Mouse (Mus musculus) frontal cortex, postnatal 36 days (tissue): ENCODE data around the gene Zcchc3.
"Not testable (repeated sequence)": the region's sequence is repeated elsewhere in the genome, so short reads cannot be mapped to it uniquely, and the experiment has no call there.

Experiments used
- DNase-seq, 2 experiments: peaks; one replicate each; pipeline ENCODE4 v3.0.0; 2022; ENCODE audit warnings: low spot score in 2 of 2

Zcchc3 gene

DNA sequence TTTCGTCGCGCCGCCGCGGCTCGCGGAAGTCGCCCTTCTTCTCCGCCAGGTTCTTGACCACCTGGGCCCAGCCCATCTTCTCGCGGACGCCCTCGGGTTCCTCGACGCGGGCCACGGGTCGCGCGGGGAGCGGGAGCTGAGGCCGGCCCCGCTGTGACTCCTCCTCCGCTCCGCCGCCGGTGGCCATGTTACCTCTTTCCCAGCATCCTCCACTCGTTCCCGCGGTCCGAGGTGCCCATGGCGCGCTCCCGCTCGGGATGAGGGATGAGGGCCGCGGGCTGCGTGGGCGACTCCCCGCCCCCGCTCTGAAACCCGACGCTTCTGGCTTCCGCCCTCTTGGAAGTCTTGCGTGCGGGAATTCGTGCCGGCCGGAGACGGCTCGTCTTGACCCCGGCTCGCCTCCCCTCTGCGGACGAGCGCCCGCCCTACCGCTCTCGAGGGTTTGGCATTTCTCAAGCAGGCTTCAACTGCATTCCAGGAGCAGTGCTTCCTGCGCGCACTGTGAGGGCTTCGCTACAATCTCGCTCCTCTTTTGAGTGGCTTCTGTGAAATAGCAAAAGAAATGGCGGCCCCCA is at the start of gene Zcchc3:
Gene Zcchc3 (minus strand): TSS at position 437 of the 575 bp plus-strand sequence.
- peak; percentile 87 to 90 for DNase-seq

DNA sequence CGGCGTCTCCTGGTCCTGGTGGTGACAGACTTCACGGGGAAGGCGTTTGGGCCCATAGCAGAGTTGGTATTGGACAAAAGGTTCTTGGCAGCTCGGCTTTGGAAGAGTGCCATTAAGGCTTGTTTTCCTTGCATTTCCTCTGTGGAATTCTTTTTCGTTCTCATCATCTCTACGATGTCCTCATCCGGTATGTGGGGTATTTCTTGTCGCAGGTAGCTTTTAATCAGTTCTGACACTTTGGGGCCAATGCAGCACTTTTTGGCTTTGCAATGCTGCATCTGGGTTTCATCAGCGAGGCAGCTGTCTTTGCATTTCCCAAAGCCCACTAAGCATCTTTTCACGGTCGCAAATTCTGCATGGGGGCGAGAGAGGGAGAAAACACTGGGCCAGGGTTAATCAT is 44.4 kb upstream of the Zcchc3 start:
- DNase-seq, result no peak

DNA sequence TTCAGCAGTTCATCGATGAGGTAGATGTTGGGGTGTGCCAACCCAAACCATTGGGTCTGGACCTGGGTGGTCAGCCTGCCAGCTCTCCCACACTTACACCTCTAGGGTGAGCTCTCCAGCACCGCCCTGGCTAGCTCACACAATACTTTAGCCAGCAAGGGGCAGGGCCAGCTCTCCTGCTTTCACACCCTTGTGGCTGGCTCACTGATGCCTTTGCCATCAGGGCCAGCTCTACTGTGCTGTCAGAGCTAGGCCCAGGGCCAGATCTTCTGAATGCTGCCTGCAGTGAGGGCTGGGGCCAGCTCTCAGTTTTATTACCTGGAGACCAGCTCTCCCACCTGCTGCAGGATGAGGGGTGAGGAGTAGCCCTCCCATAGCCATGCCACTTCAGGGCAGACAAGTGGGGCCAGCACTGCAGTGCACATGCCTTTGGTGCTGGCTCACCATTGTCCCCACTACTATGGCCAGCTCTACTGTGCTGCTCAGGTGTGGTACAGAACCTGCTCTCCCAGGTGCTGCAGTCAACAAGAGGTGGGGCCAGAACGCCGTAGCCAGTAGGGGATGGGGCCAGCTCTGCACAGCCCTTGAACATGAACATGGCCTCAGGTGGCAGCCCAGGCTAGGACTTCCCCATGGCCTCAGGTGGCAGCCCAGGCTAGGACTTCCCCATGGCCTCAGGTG is 37.4 kb upstream of the Zcchc3 start:
- DNase-seq, result no peak

DNA sequence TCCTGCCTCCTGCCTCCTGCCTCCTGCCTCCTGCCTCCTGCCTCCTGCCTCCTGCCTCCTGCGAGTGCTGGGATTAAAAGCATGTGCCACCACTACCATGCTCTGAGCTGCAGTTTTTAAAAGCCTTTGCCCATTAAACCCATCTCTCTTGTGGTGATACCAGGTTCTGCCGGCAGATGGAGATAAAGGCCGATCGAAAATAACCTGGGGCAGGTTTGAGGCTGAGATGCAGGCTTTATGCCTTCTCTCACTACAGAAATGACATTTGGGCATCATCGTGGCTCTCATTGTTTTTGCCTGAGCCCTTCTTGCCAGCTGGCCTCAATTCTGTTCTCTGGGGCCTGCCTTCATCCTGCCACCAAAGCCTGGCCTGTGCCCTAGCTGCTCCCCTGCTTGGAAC is 35.4 kb upstream of the Zcchc3 start:
- peak; percentile 69 to 82 for DNase-seq

DNA sequence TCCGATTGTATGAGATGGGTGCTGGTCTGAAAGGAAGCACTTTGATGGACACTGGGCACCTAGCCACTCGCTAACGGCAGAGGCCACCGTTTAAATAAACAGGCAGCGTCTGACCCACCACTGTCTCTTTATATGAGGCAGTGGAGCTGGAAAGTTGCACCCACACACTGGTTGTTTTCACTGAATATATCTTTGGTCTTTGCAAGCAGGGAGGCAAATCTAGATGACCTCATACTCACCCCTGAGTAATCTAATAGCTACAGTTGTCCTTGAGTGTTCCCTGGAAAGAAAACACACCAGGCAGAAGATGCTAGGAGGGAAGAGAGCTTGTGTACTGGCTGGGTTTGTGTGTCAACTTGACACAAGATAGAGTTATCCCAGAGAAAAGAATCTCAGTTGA is 32.6 kb upstream of the Zcchc3 start:
- no peak for DNase-seq

DNA sequence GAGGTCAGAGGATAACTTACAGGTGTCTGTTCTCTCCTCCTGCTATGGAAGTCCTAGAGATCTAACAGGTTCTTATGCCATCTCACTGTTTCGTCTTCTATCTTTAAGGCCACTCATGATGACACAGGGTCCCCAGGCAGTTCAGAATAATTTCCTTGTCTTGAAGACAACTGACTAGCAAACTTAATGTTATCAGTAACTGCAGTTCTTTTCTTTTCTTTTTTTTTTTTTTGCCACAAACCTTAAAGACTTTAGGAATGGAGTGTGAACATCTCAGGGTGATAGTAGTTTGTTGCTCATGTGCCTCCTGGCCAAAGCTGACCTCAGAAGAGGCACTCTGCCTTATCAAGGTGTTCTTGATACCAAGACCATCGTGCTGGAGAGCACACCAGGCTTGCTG is 31.8 kb upstream of the Zcchc3 start:
- no peak for DNase-seq

DNA sequence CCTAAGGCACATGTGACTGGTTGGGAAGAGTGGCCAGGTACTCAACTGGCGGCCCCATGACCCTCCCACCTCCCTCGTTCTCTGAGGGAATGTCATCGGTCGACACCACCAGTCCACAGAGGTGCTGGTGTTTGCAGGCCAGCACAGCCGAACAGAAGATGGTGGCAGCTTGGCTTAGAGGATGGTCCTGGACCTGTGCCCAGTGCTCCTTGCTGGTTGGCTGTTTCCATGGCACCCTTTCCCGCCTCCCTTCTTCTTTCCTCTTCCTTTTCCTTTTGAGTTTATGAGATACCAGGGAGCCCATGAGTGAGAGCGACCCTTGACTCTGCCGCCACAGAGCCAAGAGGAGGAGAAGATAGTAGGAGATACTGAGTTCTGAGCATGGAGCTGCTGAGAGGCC is 28.5 kb upstream of the Zcchc3 start:
- DNase-seq, result no peak

DNA sequence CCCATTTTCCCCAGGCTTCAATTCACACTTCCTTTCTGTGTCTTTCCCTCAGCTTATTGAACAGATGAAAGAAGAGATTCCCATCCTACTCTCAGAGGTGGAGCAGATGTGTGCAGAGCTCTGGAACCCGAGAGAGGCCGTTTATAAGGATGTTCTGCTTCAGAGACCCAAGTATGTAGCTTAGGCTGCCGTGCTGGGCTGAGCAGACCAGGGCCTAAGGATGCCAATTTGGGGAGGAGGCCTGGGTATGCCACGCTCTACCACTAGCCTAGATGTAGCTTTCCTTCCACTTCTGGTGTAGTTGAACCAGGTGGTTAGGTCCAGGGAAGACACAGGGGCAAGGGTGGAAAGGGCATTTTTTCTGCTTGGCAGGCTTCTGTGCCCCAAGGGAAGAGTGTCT is 27.5 kb upstream of the Zcchc3 start:
- DNase-seq, result no peak

DNA sequence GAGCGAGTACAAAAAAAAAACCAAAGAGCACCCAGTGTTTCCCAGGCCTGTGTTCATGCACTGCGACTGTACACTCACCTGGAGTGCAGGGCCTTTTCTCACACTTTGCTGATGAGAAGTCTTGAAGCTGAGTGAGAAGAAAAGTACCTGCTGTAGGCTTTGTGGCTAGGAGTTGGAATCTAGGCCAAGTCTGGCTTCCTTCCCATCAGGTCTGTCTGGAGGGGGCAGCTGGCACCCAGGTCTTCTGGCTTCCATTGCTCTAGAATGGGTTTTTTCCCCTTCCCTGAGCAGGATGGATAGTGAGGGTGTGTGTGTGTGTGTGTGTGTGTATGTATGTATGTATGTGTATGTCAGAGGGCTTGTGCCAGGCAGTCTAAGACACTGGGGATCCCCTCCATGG is 25.0 kb upstream of the Zcchc3 start:
- DNase-seq, result no peak

DNA sequence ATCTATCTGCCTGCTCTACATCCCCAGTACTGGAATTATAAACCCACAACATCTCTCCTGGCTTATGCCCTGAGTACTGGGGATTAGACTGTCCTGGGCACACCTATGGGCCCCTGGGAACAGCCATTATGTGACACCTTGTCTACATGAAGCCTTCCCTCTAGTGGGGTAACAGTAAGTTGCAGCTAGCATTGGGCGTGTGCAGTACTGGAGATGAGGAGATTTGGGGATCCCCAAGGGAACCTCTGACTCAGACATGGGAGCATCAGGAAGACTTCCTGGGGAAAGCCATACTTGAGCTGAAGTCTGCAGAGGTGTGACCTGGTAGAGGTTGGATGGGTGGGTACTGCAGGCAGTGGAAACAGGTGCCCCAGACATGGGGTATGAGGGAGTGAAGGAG is 24.1 kb upstream of the Zcchc3 start:
- no peak for DNase-seq

DNA sequence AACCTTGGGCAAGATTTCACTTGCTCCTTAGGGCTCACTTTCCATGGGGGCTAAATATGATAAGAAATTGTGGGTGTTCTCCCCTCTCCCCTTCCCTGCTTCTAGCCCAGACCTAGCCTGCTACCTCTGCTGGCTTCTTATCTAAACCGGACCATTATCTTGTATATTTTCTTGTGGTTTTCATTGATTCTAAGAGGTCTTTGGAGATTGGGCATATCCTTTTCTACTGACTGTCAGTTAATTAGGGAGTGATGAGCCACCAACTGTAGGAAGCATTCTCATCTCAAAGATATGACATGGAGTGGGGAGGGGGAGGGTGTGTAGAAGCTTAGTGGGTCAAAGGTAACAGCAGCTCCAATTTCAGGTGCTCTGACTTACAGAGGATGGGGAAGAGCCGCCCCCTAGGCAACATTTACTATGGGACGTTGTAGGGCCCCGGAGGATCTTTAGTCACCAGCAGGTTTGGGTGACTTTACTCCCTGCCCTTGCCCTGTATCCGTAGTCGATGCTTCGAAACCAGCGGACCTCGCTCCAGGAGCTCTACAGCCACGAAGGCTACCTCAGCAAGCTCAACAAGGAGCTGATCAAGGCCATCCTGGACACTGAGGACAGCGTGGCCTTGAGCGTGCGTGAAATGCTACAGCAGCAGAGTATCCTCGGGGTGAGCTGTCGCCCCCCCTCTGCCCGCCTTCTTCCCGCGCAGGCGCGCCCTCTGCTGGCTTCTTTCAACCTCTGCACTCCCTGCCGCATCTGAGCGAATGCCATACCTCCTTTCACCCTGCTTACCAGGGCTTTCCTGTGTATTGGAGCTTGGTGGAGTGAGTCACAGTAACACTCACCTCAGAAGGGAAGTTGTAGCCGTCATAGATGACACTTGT is 22.4 kb upstream of the Zcchc3 start:
- peak; percentile 86 for DNase-seq

DNA sequence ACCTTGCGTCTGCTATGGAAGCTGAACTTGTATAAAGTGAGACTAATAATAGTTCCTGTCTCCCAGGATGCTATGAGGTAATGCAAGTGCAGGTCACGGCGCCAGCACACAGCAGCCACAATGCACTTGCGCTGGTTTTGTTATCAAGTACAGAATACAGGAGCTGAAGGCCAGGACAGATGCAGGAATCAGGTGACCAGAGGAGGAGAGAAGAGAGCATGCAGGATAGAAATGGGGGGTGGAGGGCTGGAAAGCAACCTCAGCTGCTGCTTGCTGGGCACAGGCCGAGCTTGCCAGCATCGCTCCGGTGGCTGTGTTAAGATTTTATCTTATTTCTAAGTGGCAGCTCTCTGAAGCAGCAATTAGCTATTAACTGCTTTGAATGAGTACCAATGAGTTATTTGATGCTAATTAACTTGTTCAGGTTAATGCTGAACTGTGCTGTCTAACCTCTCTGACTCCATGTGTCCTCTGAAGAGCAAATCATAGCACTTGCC is 21.6 kb upstream of the Zcchc3 start:
- no peak for DNase-seq

DNA sequence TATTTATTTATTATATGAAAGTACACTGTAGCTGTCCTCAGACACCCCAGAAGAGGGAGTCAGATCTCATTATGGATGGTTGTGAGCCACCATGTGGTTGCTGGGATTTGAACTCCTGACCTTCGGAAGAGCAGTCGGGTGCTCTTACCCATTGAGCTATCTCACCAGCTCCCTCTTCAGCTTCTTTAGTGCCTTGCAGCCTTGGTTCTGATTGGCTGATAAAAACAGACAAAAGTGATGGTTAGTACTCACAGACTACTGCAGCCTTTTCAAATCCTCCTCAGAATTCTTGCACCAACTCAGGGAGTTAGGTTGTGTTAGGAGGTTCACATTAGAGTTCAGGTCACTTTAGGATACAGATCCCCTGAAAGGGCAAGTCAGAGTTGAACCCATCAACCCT is 13.7 kb upstream of the Zcchc3 start:
- DNase-seq, result not testable (repeated sequence)

DNA sequence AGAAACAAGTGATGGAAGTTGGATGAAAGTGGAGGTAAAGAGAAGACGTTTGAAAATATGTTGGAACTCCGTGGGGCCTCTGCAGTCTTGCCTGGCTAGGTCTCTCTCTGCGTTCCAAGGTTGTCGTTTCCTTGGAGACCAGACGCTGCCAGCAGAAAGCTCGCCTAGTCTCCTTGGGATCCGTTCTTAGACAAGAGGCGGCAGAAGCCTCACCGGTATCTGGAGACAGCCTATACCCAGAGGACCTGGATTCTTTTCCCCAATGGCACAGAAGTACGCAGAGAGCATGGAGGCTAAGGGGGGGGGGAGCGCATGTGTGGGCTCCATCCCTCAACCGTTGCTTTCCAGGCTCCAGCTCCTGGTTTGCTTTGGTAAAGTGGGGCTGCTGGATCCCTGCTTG is 12.7 kb upstream of the Zcchc3 start:
- peak in 1 of 2 experiments; percentile 52 for DNase-seq

DNA sequence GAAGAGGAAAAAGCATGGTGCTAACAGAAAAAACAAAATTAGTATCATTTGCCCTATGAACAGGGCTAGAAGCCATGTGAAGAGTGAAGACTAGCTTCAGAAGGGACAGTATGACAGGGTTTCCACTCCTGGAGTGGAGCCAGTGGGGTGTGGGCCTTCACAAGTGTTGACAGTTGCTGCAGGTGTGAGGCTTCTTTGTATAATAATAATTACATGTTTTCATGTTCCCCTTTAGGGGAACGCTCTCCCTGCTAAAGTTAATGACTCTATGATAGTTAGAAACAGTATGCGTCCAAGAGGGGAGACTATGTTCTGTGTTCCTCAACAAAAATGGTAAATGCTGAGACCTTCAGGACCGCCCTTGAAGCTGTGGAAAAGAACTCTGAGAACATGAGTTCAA is 959 bp upstream of the Zcchc3 start:
- DNase-seq, result no peak

DNA sequence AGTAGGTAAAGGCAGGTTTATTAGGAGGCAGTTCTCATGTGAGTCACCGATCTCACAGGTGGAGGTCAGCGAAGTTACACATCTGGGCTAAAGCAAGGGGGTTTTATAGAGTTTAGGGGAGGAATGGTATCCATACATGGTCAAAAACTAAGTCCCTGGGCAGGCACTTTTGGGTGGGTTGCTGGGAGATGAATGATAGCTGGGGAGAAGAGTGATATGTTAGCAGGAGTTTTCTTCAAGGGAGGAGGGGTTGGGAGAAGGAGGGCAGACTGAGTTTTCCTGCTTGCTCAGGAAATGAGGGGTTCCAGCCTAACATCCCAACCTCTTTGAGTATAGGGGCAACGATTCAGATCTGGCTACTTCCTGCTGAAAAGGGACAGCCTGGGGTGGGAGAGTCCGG is 460 bp upstream of the Zcchc3 start, which contains the start of gene 6820408C15Rik:
Gene 6820408C15Rik (plus strand): TSS at position 301 of the 400 bp plus-strand sequence.
- no peak for DNase-seq

DNA sequence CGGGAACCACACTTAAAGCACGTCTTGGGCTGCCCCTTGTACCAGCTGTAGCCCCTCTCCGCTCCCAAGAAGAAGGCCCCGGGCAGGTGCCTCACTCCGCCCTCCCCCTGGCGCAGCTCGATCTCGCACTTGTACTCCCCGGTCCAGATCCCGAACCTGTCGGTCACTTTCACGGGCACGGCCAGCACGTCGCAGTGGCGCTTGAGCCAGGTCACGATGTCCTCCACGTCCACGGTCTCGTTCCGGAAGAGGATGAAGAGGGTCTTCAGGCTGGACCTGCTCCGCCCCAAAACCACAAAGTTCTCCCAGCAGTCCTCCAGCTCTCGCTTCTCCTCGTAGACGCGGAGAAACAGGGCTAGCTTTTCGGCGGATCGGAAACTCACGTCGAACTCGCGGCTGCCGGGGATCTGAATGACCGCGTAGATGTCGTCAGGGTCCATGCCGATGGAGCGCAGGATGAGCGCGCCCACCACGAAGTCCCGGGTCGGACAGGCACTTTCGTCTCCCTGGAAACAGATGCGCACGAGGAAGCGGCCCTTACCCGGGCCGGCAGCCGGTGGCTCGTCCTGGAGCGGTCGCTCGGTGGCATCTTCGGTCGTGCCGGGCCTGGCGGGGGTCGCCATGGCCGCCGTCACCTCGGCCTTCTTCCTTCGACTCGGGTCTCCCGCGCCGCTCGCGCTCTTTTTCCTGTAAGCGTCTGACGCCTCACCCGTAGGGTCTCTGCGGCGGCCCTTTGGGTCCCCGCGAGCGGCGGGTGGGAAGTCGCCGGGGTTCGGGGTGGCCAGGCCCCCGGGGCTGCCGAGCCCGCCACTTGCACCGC is 852 bp downstream of the Zcchc3 start:
- no peak for DNase-seq

DNA sequence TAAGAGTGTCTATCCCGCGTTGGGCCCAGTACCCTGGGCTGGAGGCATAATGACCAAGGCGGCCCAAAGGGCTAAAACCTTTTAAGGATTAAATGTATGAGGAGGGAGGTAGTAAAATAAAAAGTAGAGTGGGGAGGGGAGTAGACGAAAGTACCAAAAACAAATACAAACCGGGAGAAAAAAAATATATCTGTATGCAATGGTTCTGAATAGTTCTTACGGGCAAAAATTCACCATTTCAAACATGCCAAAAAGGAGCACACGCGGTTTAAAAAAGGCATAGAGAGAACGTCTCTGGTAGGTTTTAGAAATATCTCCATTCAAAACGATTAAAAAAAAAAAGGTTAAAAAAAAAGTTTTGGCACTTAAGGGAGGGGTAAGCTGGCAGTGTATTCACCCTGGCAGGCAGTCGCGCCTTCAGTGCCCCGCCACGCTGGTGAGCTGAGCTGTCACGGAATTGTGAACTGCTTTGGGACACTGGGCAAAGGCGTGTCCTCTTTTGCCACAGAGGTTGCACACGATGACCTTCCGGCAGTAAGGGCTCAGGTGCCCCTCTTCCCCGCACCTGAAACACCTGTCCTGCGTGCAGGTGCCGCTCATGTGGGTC is 1.6 kb downstream of the Zcchc3 start:
- no peak for DNase-seq

DNA sequence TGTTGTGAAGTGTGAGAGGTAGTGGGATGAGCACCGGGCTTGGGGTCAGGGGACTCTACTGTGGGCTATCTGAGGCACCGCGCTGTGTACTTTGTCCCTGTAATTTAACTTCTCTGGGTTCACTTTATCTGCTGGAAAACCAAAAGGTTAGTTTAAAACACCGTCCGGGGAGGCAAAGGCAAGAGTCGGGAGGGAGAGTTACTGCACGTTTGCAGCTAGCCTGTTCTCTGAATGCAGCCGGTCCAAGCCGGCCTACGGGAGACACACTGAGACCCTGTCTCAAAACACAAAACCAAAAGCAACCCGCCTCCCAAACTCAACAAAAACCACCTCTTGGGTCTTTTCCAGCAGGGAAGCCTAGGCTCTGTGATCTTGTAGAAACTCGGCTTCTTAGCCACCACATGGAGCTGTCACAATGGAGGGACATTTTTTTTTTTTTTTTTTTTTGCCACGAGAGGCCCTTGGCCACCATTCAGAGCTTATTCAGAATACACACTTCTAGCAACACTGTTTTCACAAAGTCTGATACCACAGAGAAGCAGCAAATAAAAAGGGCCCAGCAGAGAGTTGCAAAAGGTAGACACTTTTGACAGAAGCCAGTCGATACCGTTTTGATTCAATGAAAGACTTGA is 2.2 kb downstream of the Zcchc3 start:
- no peak for DNase-seq

DNA sequence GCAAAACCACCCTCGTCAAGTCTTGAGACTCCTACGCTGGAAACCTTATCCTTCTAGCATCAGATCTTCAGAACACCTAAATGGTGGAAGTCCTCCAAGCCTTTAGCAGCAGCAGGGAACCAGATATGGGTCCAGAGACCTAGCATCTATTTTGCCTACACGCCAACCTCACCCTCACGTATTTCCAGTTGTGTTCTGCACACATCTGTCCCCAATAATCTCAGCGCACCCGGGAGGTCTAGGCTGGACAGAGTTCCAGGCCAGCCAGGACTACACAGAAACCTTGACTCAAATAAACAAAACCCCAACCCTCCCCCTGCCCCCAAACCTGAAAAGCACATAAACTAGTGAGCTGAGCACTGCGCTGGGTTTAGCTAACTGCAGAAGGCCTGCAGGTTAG is 3.4 kb downstream of the Zcchc3 start:
- no peak for DNase-seq

DNA sequence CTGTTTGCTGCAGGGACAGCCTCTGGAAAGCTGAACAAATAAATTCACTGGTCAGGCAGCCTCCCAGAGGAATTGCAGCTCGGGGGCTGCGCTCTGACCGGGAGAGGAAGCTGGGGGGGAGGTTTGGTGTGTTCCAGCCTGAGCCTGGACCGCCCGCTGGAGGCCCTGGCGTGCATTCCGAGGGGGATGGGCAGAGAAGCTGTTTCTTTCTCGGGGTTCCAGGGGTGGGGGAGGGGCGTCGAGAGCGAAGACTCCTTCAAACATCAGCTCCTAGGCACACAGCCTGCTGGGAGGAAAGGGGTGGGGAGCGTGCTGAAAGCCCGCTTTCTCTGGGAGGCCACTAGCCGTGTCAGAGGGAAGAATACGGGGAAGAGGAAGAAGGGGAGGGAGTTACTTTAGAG is 3.9 kb downstream of the Zcchc3 start:
- DNase-seq, result peak; percentile 66 to 73
